Mouse (Mus musculus) layer of hippocampus, postnatal 10 days (tissue): Measurements from ENCODE around the gene Loxl1. TPM values are rescaled to one million over a fixed set of nuclear protein-coding genes. Genes with fewer than 3 reads are reported as not detected.

Experiments
- DNase-seq, 2 experiments: peaks; one replicate each; pipeline ENCODE4 v3.0.0; 2021; ENCODE audit warnings: low spot score in 2 of 2
- total RNA-seq, 2 experiments: library from RNA; stranded (reverse); gene quantifications; 2 replicates each; pipeline ENCODE4 v1.2.3; 2021

The Loxl1 gene
- total RNA-seq, 2 experiments from 2014 or later: 5.0 to 5.7 TPM

DNA sequence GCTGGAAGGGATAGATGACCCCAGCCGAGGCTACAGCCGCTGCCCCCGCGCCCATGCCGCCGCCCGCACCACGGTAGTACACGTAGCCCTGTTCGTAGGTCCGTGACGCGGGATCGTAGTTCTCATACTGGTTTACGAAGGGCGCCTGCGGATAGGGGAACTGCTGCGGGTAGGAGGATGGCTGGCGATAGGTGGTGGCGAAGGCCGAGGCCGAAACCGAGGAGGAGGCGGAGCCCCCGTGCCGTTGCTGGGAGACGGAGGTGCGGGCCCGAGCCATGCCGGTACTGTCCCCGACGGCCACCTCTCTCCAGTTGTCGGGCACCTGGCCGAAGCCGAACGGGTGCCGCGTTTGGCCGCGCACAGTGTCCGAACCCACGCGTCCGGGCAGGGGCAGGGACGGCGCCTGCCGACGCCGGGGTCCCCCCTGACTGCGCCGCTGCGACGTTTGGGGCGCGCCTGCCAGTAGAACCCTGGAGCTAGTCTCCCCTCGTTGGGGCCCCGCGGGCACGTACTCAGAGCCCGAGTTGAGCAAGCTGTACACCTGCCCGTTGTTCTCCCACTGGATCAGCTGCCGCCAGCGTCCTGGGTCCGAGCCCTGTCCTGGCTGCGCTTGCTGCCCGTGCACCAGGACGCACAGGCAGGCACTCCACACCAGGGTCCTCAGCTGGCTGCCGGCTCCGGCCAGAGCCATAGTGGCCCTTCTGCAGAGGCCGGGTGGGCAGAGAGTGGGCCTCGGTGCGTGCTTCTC lies 616 bp downstream of the Loxl1 start:
- no peak for DNase-seq

DNA sequence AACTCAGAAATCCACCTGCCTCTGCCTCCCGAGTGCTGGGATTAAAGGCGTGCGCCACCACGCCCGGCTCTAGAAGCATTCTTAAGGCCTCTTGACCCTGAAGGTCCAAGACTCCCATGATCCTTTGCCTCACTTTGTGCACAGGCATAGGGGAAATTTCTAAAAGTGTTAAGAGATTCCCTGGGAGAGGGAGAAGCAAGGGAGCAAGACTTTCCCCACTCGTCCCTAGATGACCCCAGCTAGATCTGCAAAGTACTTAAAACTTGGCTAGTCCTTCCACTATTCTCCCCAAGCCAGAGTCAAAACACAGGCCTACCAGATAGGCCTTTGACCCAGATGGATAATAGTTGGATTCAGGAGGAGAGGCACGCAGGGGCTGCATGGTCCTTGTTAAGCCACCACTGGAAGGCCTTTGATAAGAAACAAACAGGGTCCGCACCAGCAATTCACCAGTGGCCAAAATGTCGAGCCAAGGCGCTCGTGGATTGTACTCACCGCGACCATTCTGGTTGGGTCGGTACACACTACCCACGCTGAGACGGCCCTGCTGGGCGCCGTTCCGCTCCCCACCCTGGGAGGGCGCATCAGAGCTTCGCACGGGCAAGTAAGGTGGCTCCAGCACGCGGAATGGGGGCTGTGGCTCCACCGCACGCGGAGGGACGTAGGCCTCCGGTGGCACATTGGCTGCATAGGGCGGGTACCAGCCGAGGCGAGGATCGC lies 1.6 kb downstream of the Loxl1 start:
- DNase-seq: no peak

GRCm38 (mm10) chr9:58310043-58310660 lies 2.8 kb downstream of the Loxl1 start:
- DNase-seq: no peak

DNA sequence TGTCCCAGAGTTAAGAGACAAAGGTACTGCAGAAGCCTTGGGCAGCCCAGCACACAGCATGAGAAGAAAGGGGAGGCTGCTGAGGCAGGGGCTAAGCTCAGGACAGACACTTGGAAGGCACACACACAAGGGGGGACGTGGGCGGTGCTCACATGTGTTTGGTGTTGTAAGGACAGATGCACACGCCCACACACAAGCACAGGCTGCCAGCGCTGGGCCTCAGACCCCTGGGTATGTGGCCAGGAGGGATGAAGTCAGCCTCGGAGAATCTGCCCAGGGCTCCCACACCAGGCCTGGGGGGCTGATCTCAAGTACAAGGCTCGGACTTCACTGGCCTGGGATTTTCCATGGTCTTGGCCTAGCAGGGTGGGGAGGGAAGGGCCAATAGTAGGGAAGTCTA lies 4.6 kb downstream of the Loxl1 start:
- peak in 1 of 2 experiments; percentile 54 for DNase-seq

DNA sequence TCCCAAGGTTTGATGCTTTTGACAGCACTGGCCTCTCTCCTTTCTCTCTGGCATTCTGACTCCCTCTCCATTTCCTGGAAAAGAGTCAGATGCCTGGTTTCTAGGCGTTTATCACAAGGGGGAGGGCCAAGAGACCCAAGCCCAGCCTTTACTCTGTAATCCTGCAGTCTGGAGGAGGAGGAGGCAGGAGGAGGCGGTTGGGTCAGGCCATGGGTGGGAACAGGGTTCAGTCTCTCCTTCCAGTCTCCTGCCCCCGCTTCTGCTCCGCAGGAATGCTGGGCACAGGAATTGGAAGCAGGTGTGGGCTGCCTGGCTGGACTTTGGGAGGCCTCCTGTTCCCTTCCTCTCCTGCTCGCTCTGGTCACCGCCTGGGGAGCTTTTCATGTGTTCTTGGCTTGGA lies 7.3 kb downstream of the Loxl1 start:
- no peak for DNase-seq

DNA sequence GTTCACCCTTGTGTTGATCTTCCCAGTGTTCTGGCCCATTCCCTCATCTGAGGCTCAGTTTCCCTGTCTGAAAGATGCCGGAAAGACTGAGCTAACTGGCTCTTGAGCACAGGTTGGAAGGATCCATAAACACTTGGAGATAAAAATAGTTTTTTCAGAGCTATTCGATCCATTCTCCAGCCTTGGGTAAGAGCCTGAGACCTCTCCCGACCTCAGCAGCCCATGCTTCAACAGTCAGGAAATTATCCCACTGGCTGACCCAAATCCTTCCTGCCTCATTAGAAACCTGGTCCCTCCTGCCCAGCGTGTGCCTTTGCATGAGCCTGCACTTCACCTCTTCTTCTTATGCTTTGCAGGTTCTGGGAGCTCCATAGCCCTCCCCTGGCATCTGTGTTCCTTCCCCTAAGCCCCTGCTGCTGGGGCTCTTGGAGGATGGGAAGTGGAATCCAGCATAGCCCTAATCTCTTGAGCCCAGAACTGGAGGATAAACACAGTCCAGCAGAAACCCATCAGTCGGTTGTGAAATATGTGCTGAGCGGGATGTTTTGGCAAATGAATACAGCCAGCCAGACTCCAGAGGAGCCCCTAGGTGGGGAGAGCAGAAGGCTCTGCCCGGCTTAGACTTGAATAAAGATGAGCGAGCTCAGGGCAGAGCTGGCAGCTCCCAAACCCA lies 9.3 kb downstream of the Loxl1 start:
- no peak for DNase-seq

- DNase-seq: no peak
Measured at GRCm38 (mm10) chr9:58303115-58303514, 9.9 kb downstream of the Loxl1 start.

- DNase-seq: no peak
Measured at GRCm38 (mm10) chr9:58299356-58299799, 13.6 kb downstream of the Loxl1 start.

DNA sequence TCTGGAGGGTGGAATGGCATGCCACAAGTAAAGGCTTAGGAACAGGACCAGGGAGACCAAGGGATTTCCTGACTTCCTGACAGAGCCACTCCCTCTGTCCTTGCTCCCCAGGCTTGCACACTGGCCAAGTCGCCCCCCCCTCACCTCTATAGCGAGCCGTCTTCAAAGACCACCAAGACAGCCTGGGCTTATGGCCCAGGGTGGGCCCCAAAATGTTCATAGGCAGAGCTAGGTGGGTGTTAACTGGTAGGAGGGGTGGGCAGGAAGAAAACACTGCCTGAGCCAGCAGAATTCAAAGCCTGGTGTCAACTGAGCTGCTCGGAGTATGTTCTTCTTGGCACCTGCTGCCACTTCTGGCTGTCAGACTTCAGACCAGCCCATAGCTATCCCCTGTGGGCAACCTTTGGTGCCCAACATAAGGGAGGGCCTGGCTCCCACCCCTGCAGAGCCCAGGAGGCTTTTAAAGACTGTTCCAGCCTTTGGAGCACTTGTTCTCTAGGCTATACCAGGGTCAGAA lies 15.0 kb downstream of the Loxl1 start:
- DNase-seq: no peak

DNA sequence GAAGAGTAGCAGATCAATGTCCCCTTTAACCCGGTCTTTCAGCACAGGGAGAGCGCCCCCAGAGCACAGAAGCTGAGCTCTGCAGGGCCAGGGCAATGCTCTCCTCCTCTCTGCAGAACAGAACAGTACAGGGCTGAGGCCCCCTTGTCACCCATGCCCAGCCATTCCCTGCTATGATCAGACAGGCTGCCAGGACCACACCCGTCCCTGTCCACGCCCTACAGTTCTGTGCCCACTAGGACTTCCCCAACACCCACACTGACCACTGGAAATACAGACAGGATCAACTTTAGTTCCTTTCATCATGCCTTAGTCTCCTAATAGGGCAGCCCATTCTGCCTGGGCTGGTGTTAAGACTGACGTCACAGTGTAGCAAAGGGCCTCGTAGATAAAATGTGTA lies 15.9 kb downstream of the Loxl1 start:
- no peak for DNase-seq

GRCm38 (mm10) chr9:58295766-58296361 lies 17.1 kb downstream of the Loxl1 start:
- no peak for DNase-seq

GRCm38 (mm10) chr9:58295345-58295744 lies 17.6 kb downstream of the Loxl1 start:
- no peak for DNase-seq

- no peak for DNase-seq
Measured at GRCm38 (mm10) chr9:58294527-58294926, 18.5 kb downstream of the Loxl1 start.

GRCm38 (mm10) chr9:58289901-58290300 lies 23.1 kb downstream of the Loxl1 start:
- no peak for DNase-seq

- no peak for DNase-seq
Measured at GRCm38 (mm10) chr9:58289090-58289489, 23.9 kb downstream of the Loxl1 start.

DNA sequence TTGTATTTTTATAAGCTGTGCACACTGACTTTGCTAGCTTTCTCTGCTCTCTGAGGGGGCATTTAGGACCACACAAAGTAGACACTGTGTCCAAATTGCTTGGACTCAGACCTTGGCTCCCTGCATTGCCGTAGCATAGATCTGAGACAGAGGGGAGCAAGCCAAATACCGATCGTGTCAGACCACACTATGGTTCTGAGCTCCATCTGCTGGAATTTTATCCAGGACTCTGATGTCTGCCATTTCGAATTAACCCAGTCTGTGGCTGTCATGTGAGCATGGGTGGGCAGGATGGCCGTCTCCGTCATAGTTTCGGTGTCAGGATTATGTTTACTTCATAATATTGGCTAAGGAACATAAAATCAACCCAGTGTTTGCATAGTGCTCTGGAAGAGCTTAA lies 29.6 kb downstream of the Loxl1 start:
- DNase-seq: no peak

GRCm38 (mm10) chr9:58281597-58281996 lies 31.4 kb downstream of the Loxl1 start:
- DNase-seq: peak in 1 of 2 experiments; percentile 43

- peak; percentile 56 to 64 for DNase-seq
Measured at GRCm38 (mm10) chr9:58280259-58281109, 32.5 kb downstream of the Loxl1 start.

DNA sequence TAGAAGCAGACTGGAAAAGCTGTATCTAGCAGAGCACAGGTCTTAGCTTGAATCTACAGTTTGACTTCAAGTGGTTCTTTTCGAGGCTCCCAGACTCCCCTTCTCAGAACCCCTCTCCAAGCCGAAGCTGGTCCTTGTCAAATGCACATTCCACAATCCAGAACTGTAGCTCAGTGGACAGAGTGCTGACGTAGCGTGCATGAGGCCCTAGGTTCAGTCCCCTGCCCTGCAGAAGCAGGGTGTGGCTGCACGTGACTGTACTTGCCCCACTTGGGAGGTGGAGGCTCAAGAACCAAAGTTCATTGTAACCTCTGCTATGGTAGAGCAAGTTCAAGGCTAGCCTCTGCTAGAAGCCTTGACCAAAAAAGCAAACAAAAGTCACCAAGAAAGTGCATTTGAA lies 33.2 kb downstream of the Loxl1 start:
- DNase-seq: no peak
